Mouse (Mus musculus) liver, embryonic 14.5 days (tissue): ENCODE measurements at regions not wholly inside any gene's neighbourhood (a gene's known extent, or its start where the extent isn't known, plus 50 kb on each side); places are given as distances from the start of the nearest gene placed in this dataset.

Experiments
- CTCF ChIP-seq: IDR thresholded peaks from 2 replicates; pipeline ENCODE4 v1.5.1; 2016; ENCODE audit warnings: antibody characterized with exemption, low read depth, control low read depth
- EP300 ChIP-seq: IDR thresholded peaks from 2 replicates; pipeline ENCODE4 v1.6.1; 2016; ENCODE audit warnings: antibody characterized with exemption, low read depth

DNA sequence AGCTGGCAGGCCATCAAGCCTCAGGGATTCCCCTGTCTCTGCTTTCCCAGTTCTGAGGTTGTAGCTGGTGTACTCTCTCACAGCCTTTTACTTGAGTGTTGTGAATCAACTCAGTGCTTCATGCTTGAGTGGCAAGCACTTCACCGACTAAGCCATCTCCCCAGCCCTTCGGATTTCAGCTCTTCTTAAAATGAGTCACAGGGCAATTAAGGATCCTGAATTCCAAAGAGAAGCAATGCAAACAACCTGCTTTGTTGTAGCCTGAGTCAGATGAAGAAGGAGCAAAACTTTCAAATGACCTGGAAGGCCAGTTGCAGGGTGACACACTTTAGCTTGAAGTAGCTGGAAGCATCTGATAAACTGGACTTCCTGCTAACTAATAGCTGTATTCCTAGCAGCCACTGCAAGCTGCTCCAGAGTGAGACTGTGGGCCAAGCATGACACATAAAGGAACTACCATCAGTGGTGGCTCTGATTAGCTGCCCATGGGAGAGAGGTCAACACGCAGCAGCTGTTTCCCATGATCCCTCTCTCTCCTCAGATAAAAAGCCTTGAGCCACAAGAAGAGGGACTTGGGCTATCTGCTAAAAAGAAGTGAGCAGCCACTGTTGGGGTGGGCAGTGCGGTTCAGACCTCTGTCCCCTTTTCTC lies 285.4 kb upstream of the Sdk2 start:
- TF ChIP-seq CTCF, result no peak
- no peak for TF ChIP-seq EP300
